Mouse (Mus musculus): ENCODE data around the gene Xpo6. TPM values are rescaled to one million over a fixed set of nuclear protein-coding genes. Genes with fewer than 3 reads are reported as not detected.

Xpo6 gene
- polyA plus RNA-seq, 1 experiment from 2014 or later: 48.3 TPM

GRCm38 (mm10) chr7:126113263-126113662 is 87.0 kb downstream of the Xpo6 start:
- H3K27ac ChIP-seq (ENCODE audit: low read length): no peak overlapping the region
- no peak overlapping the region for H3K4me2 ChIP-seq (replicated peaks; ENCODE audit: low read depth, low read length)
- no peaks in the 10 kb centered on the region for H3K27me3 ChIP-seq (ENCODE audit: insufficient read depth, low read length)
- H3K9ac ChIP-seq (replicated peaks; ENCODE audit: low read length): no peak overlapping the region
- H3K4me3 ChIP-seq (ENCODE audit: low read length): no peak overlapping the region
- H3K36me3 ChIP-seq (ENCODE audit: insufficient read depth, low read length): peaks cover 55% of the 10 kb centered on the region
- H3K4me1 ChIP-seq (ENCODE audit: insufficient read depth, low read length): no peaks in the 10 kb centered on the region
- no peaks in the 10 kb centered on the region for H3K9me3 ChIP-seq (ENCODE audit: low read length)
- 89% methylated on average over 4 of the region's 4 CpGs for WGBS
- no peak for ATAC-seq (ENCODE audit: low FRiP score, low TSS enrichment)

- Histone ChIP-seq H3K9ac (replicated peaks; ENCODE audit: low read length) (no peak overlapping the region), H3K9me3 (ENCODE audit: low read length) (no peaks in the 10 kb centered on the region), H3K27me3 (ENCODE audit: insufficient read depth, low read length) (no peaks in the 10 kb centered on the region), H3K27ac (ENCODE audit: low read length) (no peak overlapping the region), H3K36me3 (ENCODE audit: insufficient read depth, low read length) (peaks cover 72% of the 10 kb centered on the region), H3K4me1 (ENCODE audit: insufficient read depth, low read length) (no peaks in the 10 kb centered on the region), H3K4me2 (replicated peaks; ENCODE audit: low read depth, low read length) (no peak overlapping the region), H3K4me3 (ENCODE audit: low read length) (no peak overlapping the region)
- ATAC-seq (ENCODE audit: low FRiP score, low TSS enrichment): no peak
- WGBS: 86% methylated on average over 2 of the region's 2 CpGs
Measured at GRCm38 (mm10) chr7:126111230-126111629, 89.1 kb downstream of the Xpo6 start.

GRCm38 (mm10) chr7:126109898-126110297 is 90.4 kb downstream of the Xpo6 start:
- ATAC-seq (ENCODE audit: low FRiP score, low TSS enrichment): no peak
- Histone ChIP-seq H3K9ac (replicated peaks; ENCODE audit: low read length) (no peak overlapping the region), H3K27me3 (ENCODE audit: insufficient read depth, low read length) (no peaks in the 10 kb centered on the region), H3K4me3 (ENCODE audit: low read length) (no peak overlapping the region), H3K4me1 (ENCODE audit: insufficient read depth, low read length) (no peaks in the 10 kb centered on the region), H3K27ac (ENCODE audit: low read length) (no peak overlapping the region), H3K4me2 (replicated peaks; ENCODE audit: low read depth, low read length) (no peak overlapping the region), H3K9me3 (ENCODE audit: low read length) (no peaks in the 10 kb centered on the region), H3K36me3 (ENCODE audit: insufficient read depth, low read length) (peaks cover 61% of the 10 kb centered on the region)
- 79% methylated on average over 3 of the region's 3 CpGs for WGBS

- no peaks in the 10 kb centered on the region for H3K4me1 ChIP-seq (ENCODE audit: insufficient read depth, low read length)
- ATAC-seq (ENCODE audit: low FRiP score, low TSS enrichment): no peak
- H3K9me3 ChIP-seq (ENCODE audit: low read length): no peaks in the 10 kb centered on the region
- 94% methylated on average over 11 of the region's 11 CpGs for WGBS
- H3K27me3 ChIP-seq (ENCODE audit: insufficient read depth, low read length): no peaks in the 10 kb centered on the region
- no peak overlapping the region for H3K9ac ChIP-seq (replicated peaks; ENCODE audit: low read length)
- no peak overlapping the region for H3K4me2 ChIP-seq (replicated peaks; ENCODE audit: low read depth, low read length)
- H3K27ac ChIP-seq (ENCODE audit: low read length): no peak overlapping the region
- no peak overlapping the region for H3K4me3 ChIP-seq (ENCODE audit: low read length)
- H3K36me3 ChIP-seq (ENCODE audit: insufficient read depth, low read length): peaks cover 54% of the 10 kb centered on the region
Measured at GRCm38 (mm10) chr7:126100440-126100839, 99.9 kb downstream of the Xpo6 start.

- H3K27me3 ChIP-seq (ENCODE audit: insufficient read depth, low read length): no peaks in the 10 kb centered on the region
- no peak overlapping the region for H3K9ac ChIP-seq (replicated peaks; ENCODE audit: low read length)
- ATAC-seq (ENCODE audit: low FRiP score, low TSS enrichment): no peak
- no peak overlapping the region for H3K4me3 ChIP-seq (ENCODE audit: low read length)
- no peaks in the 10 kb centered on the region for H3K4me1 ChIP-seq (ENCODE audit: insufficient read depth, low read length)
- no peaks in the 10 kb centered on the region for H3K9me3 ChIP-seq (ENCODE audit: low read length)
- H3K4me2 ChIP-seq (replicated peaks; ENCODE audit: low read depth, low read length): no peak overlapping the region
- H3K36me3 ChIP-seq (ENCODE audit: insufficient read depth, low read length): peaks cover 54% of the 10 kb centered on the region
- H3K27ac ChIP-seq (ENCODE audit: low read length): no peak overlapping the region
- 88% methylated on average over 2 of the region's 2 CpGs for WGBS
Measured at GRCm38 (mm10) chr7:126099835-126100234, 100.5 kb downstream of the Xpo6 start.

GRCm38 (mm10) chr7:126099163-126099775 is 101.0 kb downstream of the Xpo6 start:
- no peaks in the 10 kb centered on the region for H3K4me1 ChIP-seq (ENCODE audit: insufficient read depth, low read length)
- no peak overlapping the region for H3K4me2 ChIP-seq (replicated peaks; ENCODE audit: low read depth, low read length)
- WGBS: 95% methylated on average over 7 of the region's 7 CpGs
- H3K27ac ChIP-seq (ENCODE audit: low read length): no peak overlapping the region
- H3K4me3 ChIP-seq (ENCODE audit: low read length): no peak overlapping the region
- no peak for ATAC-seq (ENCODE audit: low FRiP score, low TSS enrichment)
- peaks cover 48% of the 10 kb centered on the region for H3K36me3 ChIP-seq (ENCODE audit: insufficient read depth, low read length)
- no peak overlapping the region for H3K9ac ChIP-seq (replicated peaks; ENCODE audit: low read length)
- H3K9me3 ChIP-seq (ENCODE audit: low read length): no peaks in the 10 kb centered on the region
- H3K27me3 ChIP-seq (ENCODE audit: insufficient read depth, low read length): no peaks in the 10 kb centered on the region

GRCm38 (mm10) chr7:126097219-126097915 is 102.9 kb downstream of the Xpo6 start:
- Histone ChIP-seq H3K9me3 (ENCODE audit: low read length) (no peaks in the 10 kb centered on the region), H3K4me3 (ENCODE audit: low read length) (no peak overlapping the region), H3K27ac (ENCODE audit: low read length) (no peak overlapping the region), H3K4me1 (ENCODE audit: insufficient read depth, low read length) (no peaks in the 10 kb centered on the region), H3K36me3 (ENCODE audit: insufficient read depth, low read length) (peaks cover 36% of the 10 kb centered on the region), H3K9ac (replicated peaks; ENCODE audit: low read length) (no peak overlapping the region), H3K4me2 (replicated peaks; ENCODE audit: low read depth, low read length) (no peak overlapping the region), H3K27me3 (ENCODE audit: insufficient read depth, low read length) (no peaks in the 10 kb centered on the region)
- WGBS: 72% methylated on average over 7 of the region's 9 CpGs
- ATAC-seq (ENCODE audit: low FRiP score, low TSS enrichment): no peak

- ATAC-seq (ENCODE audit: low FRiP score, low TSS enrichment): 0 out of 2 replicates have a peak, but pooled peaks have one; percentile 35
- H3K9me3 ChIP-seq (ENCODE audit: low read length): no peaks in the 10 kb centered on the region
- WGBS: 79% methylated on average over 5 of the region's 5 CpGs
Measured at GRCm38 (mm10) chr7:126096596-126096995, 103.7 kb downstream of the Xpo6 start.

GRCm38 (mm10) chr7:126094738-126095137 is 105.6 kb downstream of the Xpo6 start:
- no peak for ATAC-seq (ENCODE audit: low FRiP score, low TSS enrichment)
- 84% methylated on average over 5 of the region's 5 CpGs for WGBS
- H3K4me3 ChIP-seq (ENCODE audit: low read length): no peak overlapping the region
- no peaks in the 10 kb centered on the region for H3K4me1 ChIP-seq (ENCODE audit: insufficient read depth, low read length)
- H3K27me3 ChIP-seq (ENCODE audit: insufficient read depth, low read length): no peaks in the 10 kb centered on the region
- H3K36me3 ChIP-seq (ENCODE audit: insufficient read depth, low read length): peaks cover 11% of the 10 kb centered on the region
- H3K9ac ChIP-seq (replicated peaks; ENCODE audit: low read length): no peak overlapping the region
- no peak overlapping the region for H3K27ac ChIP-seq (ENCODE audit: low read length)
- no peak overlapping the region for H3K4me2 ChIP-seq (replicated peaks; ENCODE audit: low read depth, low read length)
- peaks cover 3% of the 10 kb centered on the region; the same call in 1 of the 2 replicates for H3K9me3 ChIP-seq (ENCODE audit: low read length)

More at GRCm38 (mm10) chr7:126096596-126096995, 103.7 kb downstream of the Xpo6 start:
- Histone ChIP-seq H3K4me2 (replicated peaks; ENCODE audit: low read depth, low read length) (no peak overlapping the region), H3K4me1 (ENCODE audit: insufficient read depth, low read length) (no peaks in the 10 kb centered on the region), H3K27me3 (ENCODE audit: insufficient read depth, low read length) (no peaks in the 10 kb centered on the region), H3K9ac (replicated peaks; ENCODE audit: low read length) (no peak overlapping the region), H3K4me3 (ENCODE audit: low read length) (no peak overlapping the region), H3K36me3 (ENCODE audit: insufficient read depth, low read length) (peaks cover 29% of the 10 kb centered on the region), H3K27ac (ENCODE audit: low read length) (no peak overlapping the region)

GRCm38 (mm10) chr7:126093162-126093561 is 107.1 kb downstream of the Xpo6 start:
- Histone ChIP-seq H3K27me3 (ENCODE audit: insufficient read depth, low read length) (no peaks in the 10 kb centered on the region), H3K4me2 (replicated peaks; ENCODE audit: low read depth, low read length) (no peak overlapping the region), H3K9me3 (ENCODE audit: low read length) (peaks cover 3% of the 10 kb centered on the region; the same call in 1 of the 2 replicates), H3K27ac (ENCODE audit: low read length) (no peak overlapping the region), H3K4me1 (ENCODE audit: insufficient read depth, low read length) (no peaks in the 10 kb centered on the region), H3K36me3 (ENCODE audit: insufficient read depth, low read length) (peaks cover 4% of the 10 kb centered on the region; the same call in 1 of the 2 replicates), H3K9ac (replicated peaks; ENCODE audit: low read length) (no peak overlapping the region), H3K4me3 (ENCODE audit: low read length) (no peak overlapping the region)
- WGBS: 31% methylated on average over 3 of the region's 3 CpGs
- no peak for ATAC-seq (ENCODE audit: low FRiP score, low TSS enrichment)
